Mouse (Mus musculus) left cerebral cortex, postnatal 36 days (tissue): ENCODE results near the gene Foxf2. TPM values are rescaled to one million over a fixed set of nuclear protein-coding genes. Genes with fewer than 3 reads are reported as not detected.
A peak's percentile ranks its signal among the peaks of the same experiment; 100 is the strongest.

ENCODE experiments used
- DNase-seq, 2 experiments: peaks; one replicate each; pipeline ENCODE4 v3.0.0; 2021 to 2022; ENCODE audit warnings: low spot score in 2 of 2, mixed read lengths in 1 of 2
- intact Hi-C: fragments of 180-260 bp; cut with DNase I; formaldehyde crosslinking; loops from one replicate; pipeline ENCODE4 v1.15.1; 2025
- microRNA-seq: library from miRNA; unstranded; fragments of <30 nt; microRNA quantifications from one replicate; pipeline ENCODE4 v1.2.0, GENCODE M21; 2022
- total RNA-seq, 2 experiments: library from RNA; stranded (reverse); gene quantifications; 2 replicates each; pipeline ENCODE4 v1.2.3; 2021

Gene Foxf2
- total RNA-seq, 2 experiments from 2014 or later, result 5.5 TPM

DNA sequence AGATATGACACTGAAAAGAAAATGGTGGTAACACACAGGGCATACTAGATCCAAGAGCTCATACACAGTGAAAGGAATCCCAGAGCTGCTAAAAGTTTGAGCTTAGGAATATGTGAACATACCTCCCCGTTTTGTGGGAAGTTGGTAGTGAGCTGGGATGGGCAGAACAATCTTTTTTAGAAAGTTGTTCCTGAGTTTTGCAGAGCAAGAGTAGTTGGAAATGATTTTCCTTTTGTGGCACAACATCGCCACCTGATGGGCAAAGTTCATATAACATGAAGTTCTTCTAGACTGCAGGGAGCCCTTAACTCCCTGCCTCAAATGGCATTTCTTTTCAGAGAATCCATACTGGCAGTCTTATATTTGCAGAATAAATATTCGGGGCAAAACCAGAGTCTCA, 33.3 kb downstream of the Foxf2 start:
- DNase-seq, result peak; percentile 33 to 62
- intact Hi-C loops, result loop anchor here (5.0 to 10.0 kb wide), 3 partner anchors 577 to 1094 kb away; no protein-coding TSS in a partner anchor

DNA sequence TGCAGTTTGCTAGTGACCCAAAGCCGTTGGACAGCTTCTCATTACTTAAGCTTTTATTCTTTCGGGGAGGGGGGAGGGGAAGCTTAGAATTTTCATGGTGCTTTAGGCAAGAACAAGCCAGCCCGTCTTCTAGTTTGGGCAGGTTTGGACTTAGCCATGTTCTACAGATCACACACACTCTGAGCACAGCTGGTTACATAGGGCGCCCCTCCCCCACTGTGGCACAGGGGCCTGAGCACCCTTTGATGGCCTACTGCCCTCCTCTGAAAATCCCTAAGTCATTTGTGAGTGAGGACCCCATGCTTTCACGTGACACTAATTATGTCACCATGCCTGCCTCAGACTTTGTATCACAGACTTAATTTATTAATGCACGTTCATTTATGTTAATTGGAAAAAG, 35.6 kb downstream of the Foxf2 start:
- no peak for DNase-seq
- intact Hi-C loops, result no loop called here

- intact Hi-C loops, result no loop called here
- DNase-seq, result no peak
Measured at GRCm38 (mm10) chr13:31665376-31665775, 39.8 kb downstream of the Foxf2 start.

GRCm38 (mm10) chr13:31667919-31668524, 42.4 kb downstream of the Foxf2 start:
- DNase-seq, result no peak
- intact Hi-C loops, result no loop called here

- no peak for DNase-seq
- intact Hi-C loops, result no loop called here
Measured at GRCm38 (mm10) chr13:31672093-31672492, 46.5 kb downstream of the Foxf2 start.

Small RNA genes within 50 kb of the gene (microRNA-seq; reads per million reads assigned to microRNA genes)
- gene Gm27516, result not detected

Other genes with a start within 250 kb of the Foxf2 start
- 1 to 10 TPM; 2.8 to 3.4 TPM for gene Foxq1, start 69.7 kb upstream of the Foxf2 start, total RNA-seq
- gene A530084C06Rik, start 66.5 kb upstream of the Foxf2 start, total RNA-seq, result under 1 TPM; 0.59 to 0.69 TPM
- 1 to 10 TPM; 4.3 to 6.6 TPM for gene Foxc1, start 180.8 kb downstream of the Foxf2 start, total RNA-seq